Mouse (Mus musculus) adrenal gland, adult (tissue): ENCODE measurements at regions not wholly inside any gene's neighbourhood (a gene's known extent, or its start where the extent isn't known, plus 50 kb on each side); places are given as distances from the start of the nearest gene placed in this dataset.

Source experiments
- DNase-seq, 2 experiments: peaks; one replicate each; pipeline ENCODE4 v3.0.0; 2022 to 2023; ENCODE audit warnings: low spot score in 1 of 2; ENCODE audit not compliant: inconsistent age in 2 of 2

DNA sequence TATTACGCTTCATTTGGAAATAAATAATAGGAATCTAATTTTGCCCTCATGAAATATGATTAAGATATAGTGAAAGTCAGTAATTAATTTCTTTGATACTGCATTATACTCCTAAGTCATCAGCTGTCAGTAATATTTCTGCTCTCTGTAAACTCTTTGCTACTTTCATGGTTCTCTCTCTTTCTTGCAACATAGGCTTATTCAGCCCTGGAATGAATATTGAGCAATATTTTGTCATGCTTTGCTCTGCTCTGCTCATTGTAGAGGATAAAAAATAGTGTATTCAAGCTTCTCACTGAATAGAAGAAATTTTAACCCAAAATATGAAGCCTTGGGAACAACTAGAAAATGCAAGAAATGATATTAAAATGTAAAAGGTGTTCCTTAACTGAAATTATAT lies 306.1 kb upstream of the C030005K15Rik start:
- peak in 1 of 2 experiments; percentile 15 for DNase-seq

GRCm38 (mm10) chr10:98041766-98042165 lies 315.2 kb upstream of the C030005K15Rik start:
- DNase-seq: no peak

DNA sequence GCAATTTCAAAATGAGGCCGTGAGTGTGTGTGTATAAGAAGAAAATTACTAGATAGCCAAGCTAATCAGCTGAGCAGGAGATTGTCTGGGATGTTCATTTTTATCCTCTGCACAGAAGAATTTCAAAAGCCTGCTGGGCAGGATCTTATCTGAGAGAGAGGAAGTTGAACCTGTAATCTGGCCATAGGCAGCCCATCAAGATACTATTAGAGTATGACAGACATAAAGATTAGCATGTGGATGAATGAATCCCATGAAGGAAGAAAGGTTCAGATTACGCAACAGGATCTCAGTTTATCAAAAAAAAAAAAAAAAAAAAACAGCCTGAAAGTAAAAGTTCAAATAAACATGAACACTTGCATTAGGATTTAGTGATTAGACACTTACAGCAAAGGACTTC lies 317.3 kb upstream of the C030005K15Rik start:
- no peak for DNase-seq

DNA sequence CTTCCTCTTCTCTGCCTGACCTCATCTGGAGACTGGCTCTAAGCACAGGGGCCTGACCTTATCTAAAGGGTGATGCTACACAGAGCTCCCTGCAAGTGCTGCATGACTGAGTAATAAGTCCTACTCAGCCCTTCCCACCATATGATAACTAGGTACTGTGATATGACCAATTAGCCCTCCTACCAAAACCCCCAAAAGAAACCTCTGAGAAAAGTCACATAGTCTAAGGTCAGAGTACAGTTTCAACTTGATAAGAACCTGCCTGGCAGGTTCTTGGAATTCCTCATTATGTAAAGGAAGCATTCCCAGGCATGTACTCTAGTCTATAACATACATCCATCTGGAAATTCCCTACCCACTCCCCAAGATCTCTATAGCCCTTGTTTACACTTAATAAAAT lies 318.0 kb upstream of the C030005K15Rik start:
- DNase-seq: no peak

GRCm38 (mm10) chr10:98073432-98073831 lies 346.9 kb upstream of the C030005K15Rik start:
- no peak for DNase-seq

DNA sequence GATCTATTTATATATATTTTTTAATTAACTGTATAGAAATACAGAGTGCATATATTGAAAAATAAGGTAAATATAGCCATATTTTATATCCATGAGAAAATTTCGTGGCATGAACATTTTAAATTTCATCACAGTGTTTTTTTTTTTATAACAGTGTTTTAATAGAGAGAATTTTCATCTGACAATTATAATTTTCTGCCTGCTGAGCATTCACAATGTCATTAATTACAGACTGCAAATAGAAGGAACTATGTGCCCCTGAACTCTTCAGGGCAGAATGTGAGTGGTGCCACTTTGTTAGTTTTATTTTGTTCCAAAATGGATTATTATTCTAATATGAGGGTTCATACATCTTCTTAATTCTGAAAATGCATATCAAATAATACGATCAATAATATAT lies 358.3 kb upstream of the C030005K15Rik start:
- no peak for DNase-seq

DNA sequence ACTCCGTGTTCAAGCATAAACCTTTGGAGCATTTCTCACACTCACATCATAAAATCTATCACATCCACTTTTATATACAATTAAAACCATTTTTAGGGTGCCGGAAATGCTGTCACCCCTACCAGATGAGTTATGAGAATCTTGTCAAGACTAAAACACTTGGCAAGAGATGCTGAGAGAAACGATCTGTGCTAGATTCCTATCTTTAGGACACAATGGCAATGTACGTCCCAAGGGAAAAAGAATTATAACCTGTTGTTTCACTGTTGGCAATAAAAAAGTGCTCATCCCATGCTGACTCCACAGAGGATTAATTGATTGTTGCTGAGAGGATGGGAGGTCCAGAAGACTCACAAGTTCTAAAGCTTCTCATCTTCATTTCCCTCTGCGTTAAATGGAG lies 389.7 kb upstream of the C030005K15Rik start:
- DNase-seq: no peak

GRCm38 (mm10) chr10:98125713-98126112 lies 399.2 kb upstream of the C030005K15Rik start:
- DNase-seq: no peak

DNA sequence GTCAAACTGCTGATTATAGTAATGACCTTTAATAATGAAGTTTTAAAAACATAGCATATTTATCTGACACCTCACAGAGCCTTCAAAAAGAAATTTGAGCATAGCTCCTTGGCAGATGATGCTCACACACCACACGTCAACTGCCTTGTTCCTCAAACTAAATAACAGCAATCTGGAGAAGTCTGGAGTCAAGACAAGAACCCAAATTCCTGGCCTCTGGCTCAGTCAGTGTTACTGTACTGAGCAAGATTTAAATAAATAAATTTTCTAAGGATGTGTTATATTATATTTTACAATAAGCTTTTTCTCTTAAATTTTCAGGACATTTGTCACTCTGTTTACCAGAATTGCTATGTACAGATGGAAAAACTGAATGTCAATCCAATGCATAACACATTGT lies 408.5 kb upstream of the C030005K15Rik start:
- no peak for DNase-seq

DNA sequence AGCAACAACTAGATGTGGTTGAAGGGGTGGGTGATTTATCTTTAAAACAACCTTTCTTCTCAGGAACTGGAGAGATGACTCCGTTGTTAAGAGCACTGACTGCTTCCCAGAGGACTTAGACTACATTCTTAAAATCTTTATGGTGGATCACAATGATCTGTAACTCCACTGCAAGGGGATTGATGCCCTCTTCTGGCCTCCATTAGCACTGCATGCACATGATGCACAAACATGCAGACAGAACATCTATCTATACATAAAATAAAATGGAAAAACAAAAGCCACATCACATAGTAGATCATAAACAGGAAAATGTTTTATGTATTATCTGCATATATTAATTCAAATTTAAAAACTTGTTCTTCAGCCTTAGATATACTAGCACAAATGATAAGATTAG lies 419.2 kb upstream of the C030005K15Rik start:
- DNase-seq: no peak

- no peak for DNase-seq
These were observed 420.7 kb upstream of the C030005K15Rik start for GRCm38 (mm10) chr10:98146998-98147863.

- peak in 1 of 2 experiments; percentile 10 for DNase-seq
These were observed 429.4 kb upstream of the C030005K15Rik start for GRCm38 (mm10) chr10:98155982-98156381.

DNA sequence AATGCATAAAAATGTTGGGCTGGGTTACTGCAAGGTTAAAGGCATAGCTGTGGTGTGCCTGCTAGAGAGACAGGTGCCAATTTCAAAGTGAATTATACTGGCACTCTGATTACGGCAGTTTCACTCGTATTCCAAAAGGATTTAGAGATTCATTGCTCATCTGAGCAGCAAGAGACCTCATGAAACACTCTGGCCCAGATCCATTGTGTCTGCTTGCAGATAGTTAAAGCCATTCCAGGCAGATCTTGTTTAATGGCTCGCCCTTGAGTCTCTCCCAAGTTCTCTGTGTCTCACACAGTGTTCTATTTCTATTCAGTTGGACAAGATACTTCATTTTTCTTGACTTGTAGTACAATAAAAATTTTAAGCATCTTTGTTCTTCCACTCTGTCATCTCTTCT lies 459.1 kb upstream of the C030005K15Rik start:
- DNase-seq: peak in 1 of 2 experiments; percentile 12

DNA sequence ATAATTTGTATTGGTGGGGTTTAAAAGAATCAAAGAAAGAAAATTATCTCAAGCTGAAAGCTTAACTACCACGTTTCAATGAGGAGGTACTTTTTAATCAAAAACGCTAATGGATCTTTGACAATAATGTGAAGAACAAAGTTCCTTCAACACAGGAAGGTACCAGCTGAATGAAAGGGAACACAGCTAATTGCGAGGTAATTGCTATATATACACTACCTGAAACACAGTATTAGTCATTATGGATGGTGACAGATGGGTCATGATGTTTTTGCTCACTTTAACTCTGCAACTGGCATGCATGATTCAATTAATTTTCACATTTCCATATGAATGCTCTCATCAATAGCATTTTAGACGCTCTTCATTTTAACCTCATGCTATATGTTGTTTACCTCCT lies 470.3 kb upstream of the C030005K15Rik start:
- no peak for DNase-seq

DNA sequence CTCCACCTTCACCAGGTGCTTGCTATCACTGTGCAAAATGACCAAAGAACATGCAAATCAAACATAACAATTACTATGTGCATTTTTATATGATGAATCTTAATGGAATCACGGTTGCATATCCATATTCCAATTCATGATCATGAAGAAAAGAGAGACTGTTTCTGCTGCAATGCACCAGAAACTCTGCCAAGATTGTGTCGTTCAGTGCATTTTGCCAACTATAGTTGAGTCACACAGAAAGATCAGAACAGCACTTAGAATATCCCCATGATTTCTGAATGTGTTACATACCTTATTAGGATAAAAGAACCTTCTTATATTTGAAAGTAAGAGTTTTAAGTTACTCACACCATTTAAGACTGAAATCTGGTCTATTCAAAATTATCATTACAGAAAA lies 483.7 kb upstream of the C030005K15Rik start:
- no peak for DNase-seq

DNA sequence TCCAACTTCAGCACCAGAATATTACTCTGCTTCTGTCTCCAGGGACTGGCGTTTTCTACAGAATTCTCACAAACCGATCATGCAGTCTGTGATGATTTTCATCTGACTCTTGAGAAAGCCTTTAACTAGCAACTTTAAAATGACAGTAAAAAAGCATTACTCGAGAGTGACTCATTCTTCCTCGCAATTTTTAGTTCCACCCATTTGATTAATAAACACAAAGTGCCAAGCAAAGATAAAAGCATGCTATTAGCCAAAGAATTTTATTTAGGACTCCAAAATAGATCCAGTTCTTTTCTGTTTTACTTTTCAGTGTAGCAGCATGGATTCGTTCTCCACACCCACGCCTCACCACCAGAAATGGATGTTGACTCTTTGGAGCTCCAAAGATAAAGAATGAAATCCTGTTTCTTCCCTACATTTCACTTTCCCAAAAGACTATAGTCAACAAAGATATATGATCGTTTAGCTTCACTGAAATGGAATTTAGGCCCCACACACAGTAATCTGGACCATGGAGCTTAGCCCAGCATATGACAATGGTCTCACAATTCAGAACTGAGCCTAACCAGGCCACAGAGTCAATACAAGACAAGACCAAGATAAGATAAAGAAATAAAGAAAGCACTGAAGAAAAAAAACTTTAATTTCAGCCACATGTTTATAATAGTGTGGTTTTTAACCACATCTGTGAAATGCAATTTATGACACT lies 486.5 kb upstream of the C030005K15Rik start:
- DNase-seq: no peak

DNA sequence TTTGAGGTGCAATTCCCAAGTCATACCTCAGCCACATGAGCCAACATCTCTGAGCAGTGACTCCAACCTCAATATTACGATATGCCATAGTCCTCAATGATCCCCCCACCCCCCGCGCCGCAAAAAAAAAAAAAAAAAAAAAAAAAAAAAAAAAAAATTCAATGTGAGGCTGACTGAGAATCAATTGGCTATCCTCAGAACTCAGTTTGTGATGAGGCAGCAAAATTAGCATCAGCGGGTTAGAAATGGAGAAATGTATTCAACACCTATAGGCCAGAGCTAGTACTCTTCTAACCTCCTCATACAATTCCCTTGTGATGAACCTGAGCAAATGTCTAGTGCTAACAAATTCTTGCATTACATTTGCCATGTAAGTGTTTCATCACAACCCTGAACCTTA lies 504.5 kb upstream of the C030005K15Rik start:
- DNase-seq: no peak

DNA sequence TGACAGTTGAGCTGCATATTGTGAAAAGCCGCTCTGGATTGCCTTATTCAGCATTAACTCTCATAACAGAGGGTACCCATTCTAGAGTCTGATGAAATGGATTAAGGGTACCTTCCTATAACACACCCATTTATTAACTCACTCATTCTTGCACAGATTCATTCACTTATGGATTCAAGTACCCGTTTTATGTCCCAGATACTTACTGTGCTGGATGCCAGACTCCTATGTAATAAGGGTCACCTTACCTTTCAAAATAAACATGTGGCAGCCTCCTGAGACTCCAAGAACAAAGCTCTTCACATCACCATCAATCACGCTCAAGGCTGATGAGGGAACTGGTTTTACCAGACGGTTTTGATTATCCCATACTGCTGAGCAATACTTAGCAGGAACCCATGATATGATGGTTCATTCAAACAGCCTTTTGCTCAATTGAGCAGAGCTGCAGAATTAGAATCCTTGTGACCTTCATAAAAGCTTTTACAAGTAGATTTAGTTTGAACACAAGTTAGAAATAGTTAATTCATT lies 505.2 kb upstream of the C030005K15Rik start:
- no peak for DNase-seq

DNA sequence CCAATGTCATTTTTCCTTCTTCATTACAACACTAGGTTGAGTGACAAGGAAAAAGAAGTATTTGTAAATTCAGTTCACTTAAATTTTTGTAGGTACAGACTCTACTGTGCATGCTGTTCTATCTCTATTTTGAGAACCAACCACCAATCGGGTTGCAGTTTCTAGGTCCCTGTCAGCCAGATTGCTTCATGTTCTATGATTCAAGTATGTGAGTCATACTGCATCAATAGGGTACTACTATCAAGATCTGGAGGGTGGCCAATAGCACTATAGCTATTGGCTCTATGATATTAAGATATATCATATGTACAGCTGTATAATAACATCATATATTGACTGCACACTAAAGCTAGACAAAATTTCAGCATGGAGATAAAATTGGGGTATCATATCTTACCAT lies 521.8 kb upstream of the C030005K15Rik start:
- peak in 1 of 2 experiments; percentile 48 for DNase-seq

DNA sequence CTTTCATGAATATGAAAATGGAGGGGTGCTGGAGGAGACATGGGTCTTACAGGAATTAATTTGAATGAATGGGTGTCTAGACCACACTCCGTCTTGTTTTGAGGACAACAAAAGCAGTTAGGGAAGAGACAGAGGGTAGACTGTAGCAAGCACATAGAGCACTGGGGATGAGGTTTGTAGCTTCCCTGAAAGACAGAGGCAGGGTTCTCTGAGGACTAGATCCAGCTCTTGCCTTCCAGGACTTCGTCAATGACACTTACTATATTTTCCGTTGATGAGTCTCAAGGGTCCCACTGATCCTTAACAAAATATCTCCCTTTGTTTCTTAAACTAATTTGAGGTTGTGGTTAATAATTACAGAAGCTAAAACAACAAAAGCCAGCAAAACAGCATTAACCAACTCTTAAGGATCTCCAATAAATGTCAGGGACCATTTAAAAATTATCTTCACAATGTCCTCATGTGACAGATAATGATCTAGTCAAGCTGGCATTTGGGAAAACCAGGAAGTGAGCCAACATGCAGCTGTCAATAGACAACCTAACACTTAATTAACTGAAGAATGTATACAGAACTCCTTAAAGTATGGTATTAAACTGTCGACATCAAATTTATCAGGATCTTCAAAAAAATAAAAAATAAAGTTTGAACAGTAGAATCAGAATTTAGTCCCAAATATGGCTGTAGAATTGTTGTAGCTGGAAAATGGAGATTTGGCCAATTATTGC lies 531.6 kb upstream of the C030005K15Rik start:
- no peak for DNase-seq

DNA sequence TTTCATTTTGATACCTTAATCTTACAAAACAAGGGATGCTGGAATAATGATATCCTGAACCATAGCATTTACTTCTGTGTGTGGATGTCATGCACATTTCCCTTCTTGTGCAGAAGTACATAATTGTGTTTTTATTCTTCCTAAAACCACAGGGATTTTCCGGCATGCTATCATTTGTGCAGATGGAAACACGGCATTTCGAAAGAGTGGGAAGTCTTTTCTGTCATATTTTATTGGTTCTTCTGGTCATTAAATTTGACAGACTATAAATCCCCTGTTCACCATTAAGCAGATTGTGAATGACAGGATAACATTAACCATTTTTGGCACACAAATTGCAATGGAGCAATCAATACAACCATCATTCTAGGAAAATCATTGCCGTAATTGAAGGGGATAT lies 532.7 kb upstream of the C030005K15Rik start:
- DNase-seq: no peak
